11 mouse cellular contexts compared by ENCODE assay signal in the genomic region with DNA sequence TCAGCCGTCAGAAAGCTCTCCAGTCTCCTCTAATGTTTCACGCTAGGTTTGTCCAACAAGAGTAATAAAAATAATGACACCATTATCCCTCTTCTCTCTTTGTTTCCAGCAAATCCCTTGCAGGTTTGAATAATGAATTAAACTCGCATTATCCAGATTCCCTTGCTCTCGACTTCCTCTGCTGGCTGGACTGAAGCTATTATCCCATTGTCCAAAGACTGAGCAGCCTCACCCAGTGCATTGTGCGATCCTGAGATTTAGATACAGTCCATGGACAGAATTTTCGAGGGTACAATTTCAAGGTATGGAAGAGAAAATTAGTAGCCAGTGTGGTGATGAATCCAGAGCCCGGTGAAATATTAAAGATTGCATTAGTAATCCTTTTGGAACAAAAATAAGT.
"Had no signal": no experiment of that assay in that cellular context is flagged by ENCODE, and none has a peak within 500 bp of the region (broad histone marks: within the 10 kb centered on the region; RNA-seq: fewer than 3 reads in every experiment).

No protein-coding gene starts in this region.

- H3K27ac ChIP-seq: limb, embryonic 12.5 days; liver, embryonic 13.5 days; neural tube, embryonic 12.5 days; stomach, postnatal 0 days had no signal

- H3K27me3 ChIP-seq: limb, embryonic 12.5 days; liver, embryonic 13.5 days; neural tube, embryonic 12.5 days had no signal

- DNase-seq: kidney, adult 8-10 months; kidney, postnatal 25 days; layer of hippocampus, adult 9-11 months; liver; liver, embryonic 13.5 days; lung, adult 18-20 months; thymus, postnatal 4 days had no signal

- H3K4me1 ChIP-seq: limb, embryonic 12.5 days; liver, embryonic 13.5 days; neural tube, embryonic 12.5 days had no signal

- H3K36me3 ChIP-seq: limb, embryonic 12.5 days; liver, embryonic 13.5 days; neural tube, embryonic 12.5 days had no signal

- H3K4me2 ChIP-seq: limb, embryonic 12.5 days; liver, embryonic 13.5 days; neural tube, embryonic 12.5 days had no signal

- H3K4me3 ChIP-seq: limb, embryonic 12.5 days; liver, embryonic 13.5 days; myocyte; neural tube, embryonic 12.5 days had no signal

- H3K9ac ChIP-seq: limb, embryonic 12.5 days; liver, embryonic 13.5 days; neural tube, embryonic 12.5 days had no signal

- H3K9me3 ChIP-seq: limb, embryonic 12.5 days; liver, embryonic 13.5 days; neural tube, embryonic 12.5 days had no signal
